Mouse (Mus musculus) brain, embryonic 14.5 days (tissue): ENCODE measurements around the gene Arhgap21.

ENCODE experiments used
- CTCF ChIP-seq: fragments of 200-500 bp; IDR thresholded peaks from 2 replicates; pipeline ENCODE4 v1.5.1; 2012; ENCODE audit warnings: inconsistent platforms, mild to moderate bottlenecking, moderate library complexity, borderline replicate concordance; ENCODE audit not compliant: insufficient read depth, insufficient read length; ENCODE audit errors: extremely low read depth
- POLR2A ChIP-seq: fragments of 200-500 bp; IDR thresholded peaks from 2 replicates; pipeline ENCODE4 v1.6.1; 2012; ENCODE audit warnings: mild to moderate bottlenecking, inconsistent platforms, borderline replicate concordance; ENCODE audit not compliant: poor library complexity, insufficient read depth, insufficient read length, severe bottlenecking; ENCODE audit errors: extremely low read depth

DNA sequence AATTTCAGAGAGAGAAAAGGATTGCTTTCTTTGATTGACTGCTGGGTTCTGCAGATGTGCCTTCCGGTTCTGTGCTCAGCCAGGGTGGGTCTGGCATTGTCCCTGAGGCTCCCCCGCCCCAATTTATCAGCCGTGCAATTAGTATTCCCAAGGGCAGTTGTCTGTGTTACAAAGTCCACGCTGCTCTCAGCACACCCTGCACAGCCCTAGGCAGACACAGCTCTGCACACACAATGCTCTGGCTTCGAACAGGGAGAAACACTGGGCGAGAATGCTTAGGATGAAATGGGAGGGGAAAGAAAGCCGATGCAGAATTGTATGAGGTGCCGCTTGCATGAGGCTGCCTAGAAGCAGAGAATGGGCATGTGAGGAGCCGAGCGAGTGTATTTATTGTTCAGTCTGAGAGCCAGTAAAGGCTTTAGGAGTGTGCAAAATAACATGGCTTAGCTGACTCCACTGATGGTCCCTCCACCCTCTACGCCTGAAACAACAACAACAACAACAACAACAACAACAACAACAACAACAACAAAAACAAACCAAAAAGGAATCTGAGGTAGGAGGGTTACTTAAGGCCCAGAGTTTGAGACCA is 42.2 kb upstream of the Arhgap21 start:
- TF ChIP-seq POLR2A (no peak), CTCF (no peak)
